Comparison of ENCODE assay signal across 7 mouse cellular contexts in genomic region chr11:96829813-96830538, GRCm38 (mm10). TPM values are rescaled to one million over a fixed set of nuclear protein-coding genes. Genes with fewer than 3 reads are reported as not detected.
A peak's percentile ranks its signal among the peaks of the same experiment; 100 is the strongest.
DNase-seq lines count a peak whose midpoint lies in the region; ATAC-seq lines count a peak whose summit lies in the region.

Nfe2l1 (minus strand) TSS chr11:96829968.

- WGBS in intestine, embryonic 16.5 days, result under 1% methylated on average over 51 of the region's 51 CpGs
- under 1% methylated on average over 51 of the region's 51 CpGs for WGBS in midbrain, embryonic 11.5 days

- H3K36me3 ChIP-seq in intestine, embryonic 16.5 days (ENCODE audit: control insufficient read depth, insufficient read depth, low read length), result peaks cover 3% of the 10 kb centered on the region; the same call in 1 of the 2 replicates
- H3K36me3 ChIP-seq in midbrain, embryonic 11.5 days (ENCODE audit: control insufficient read depth, insufficient read depth, low read length), result peaks cover 7% of the 10 kb centered on the region; the same call in 1 of the 2 replicates

- peak within 1 kb of the TSS; percentile 99 for H3K27ac ChIP-seq in intestine, embryonic 16.5 days (ENCODE audit: low read length)
- H3K27ac ChIP-seq in midbrain, embryonic 11.5 days (ENCODE audit: low read depth, low read length), result peak within 1 kb of the TSS; percentile 95

- H3K4me1 ChIP-seq in intestine, embryonic 16.5 days (ENCODE audit: control insufficient read depth, insufficient read depth, low read length), result peaks cover 42% of the 10 kb centered on the region
- H3K4me1 ChIP-seq in midbrain, embryonic 11.5 days (ENCODE audit: control insufficient read depth, insufficient read depth, low read length), result peaks cover 28% of the 10 kb centered on the region

- H3K9me3 ChIP-seq in intestine, embryonic 16.5 days (ENCODE audit: control insufficient read depth, low read length), result no peaks in the 10 kb centered on the region
- H3K9me3 ChIP-seq in midbrain, embryonic 11.5 days (ENCODE audit: control insufficient read depth, low read length), result no peaks in the 10 kb centered on the region

- peak; percentile 99 for ATAC-seq in intestine, embryonic 16.5 days
- peak; percentile 99 for ATAC-seq in midbrain, embryonic 11.5 days (ENCODE audit: low FRiP score)

- H3K9ac ChIP-seq in intestine, embryonic 16.5 days (ENCODE audit: low read depth, low read length), result peak within 1 kb of the TSS; percentile 98
- peak within 1 kb of the TSS; percentile 93 for H3K9ac ChIP-seq in midbrain, embryonic 11.5 days (ENCODE audit: low read length)

- H3K27me3 ChIP-seq in intestine, embryonic 16.5 days (replicated peaks; ENCODE audit: control insufficient read depth, insufficient read depth, low read length), result no peaks in the 10 kb centered on the region
- H3K27me3 ChIP-seq in midbrain, embryonic 11.5 days (ENCODE audit: control insufficient read depth, insufficient read depth, low read length), result no peaks in the 10 kb centered on the region

- DNase-seq in adrenal gland, adult 8-10 months, result peak; percentile 99
- peak; percentile 97 for DNase-seq in embryo, embryonic 9.5 days (ENCODE audit: extremely low spot score)
- DNase-seq in gastrocnemius, postnatal 4 days (ENCODE audit: low spot score in 2 of 2), result peak; percentile 92 to 98
- peak; percentile 98 to 99 for DNase-seq in left cerebral cortex, postnatal 36 days (ENCODE audit: low spot score in 2 of 2)
- peak; percentile 99 for DNase-seq in midbrain, embryonic 11.5 days (ENCODE audit: low spot score, missing footprints)
- peak; percentile 99 for DNase-seq in skeletal muscle tissue, adult 2 months (ENCODE audit: low read depth, low spot score)

- peak within 1 kb of the TSS; percentile 78 for H3K4me2 ChIP-seq in intestine, embryonic 16.5 days (ENCODE audit: low read depth, low read length)
- H3K4me2 ChIP-seq in midbrain, embryonic 11.5 days, result peak within 1 kb of the TSS; percentile 71

- intact Hi-C loops in left cerebral cortex, postnatal 36 days (cut with DNase I), result no loop called here

- H3K4me3 ChIP-seq in intestine, embryonic 16.5 days (ENCODE audit: low read length), result peak within 1 kb of the TSS; percentile 95
- H3K4me3 ChIP-seq in midbrain, embryonic 11.5 days (ENCODE audit: low read depth, low read length), result peak within 1 kb of the TSS; percentile 89

RNA-seq across cellular contexts. Expression of gene Nfe2l1, which starts in this region (rescaled TPM):
- total RNA-seq in adrenal gland, adult 8-10 months (2022), result 100 to 1,000 TPM; 460 to 743 (median 603) TPM
- 100 to 1,000 TPM; 200 to 204 TPM for total RNA-seq in gastrocnemius, postnatal 4 days (2021)
- 51.7 and 52.5 TPM in 2 replicates for polyA plus RNA-seq in intestine, embryonic 16.5 days (2015; fragmentation: Nextera tagmentation; extraction: Ambion mirVana)
- 100 to 1,000 TPM; 262 to 282 TPM for total RNA-seq in left cerebral cortex, postnatal 36 days (2021)
- 31.7 and 35.2 TPM in 2 replicates for polyA plus RNA-seq in midbrain, embryonic 11.5 days (2014; fragmentation: Nextera tagmentation; extraction: Ambion mirVana)

Comparison
In these comparisons a context has a peak if more than half of its experiments do, and no peak if none do; other contexts are left out.
1. Peak in every context shown above with its lines: DNase-seq, ATAC-seq, H3K4me3 ChIP-seq and H3K27ac ChIP-seq.